Mouse (Mus musculus): ENCODE data around the gene Gstm7.
A peak's percentile ranks its signal among the peaks of the same experiment; 100 is the strongest.
"Not testable (repeated sequence)": the region's sequence is repeated elsewhere in the genome, so short reads cannot be mapped to it uniquely, and the experiment has no call there.

Gene Gstm7

DNA sequence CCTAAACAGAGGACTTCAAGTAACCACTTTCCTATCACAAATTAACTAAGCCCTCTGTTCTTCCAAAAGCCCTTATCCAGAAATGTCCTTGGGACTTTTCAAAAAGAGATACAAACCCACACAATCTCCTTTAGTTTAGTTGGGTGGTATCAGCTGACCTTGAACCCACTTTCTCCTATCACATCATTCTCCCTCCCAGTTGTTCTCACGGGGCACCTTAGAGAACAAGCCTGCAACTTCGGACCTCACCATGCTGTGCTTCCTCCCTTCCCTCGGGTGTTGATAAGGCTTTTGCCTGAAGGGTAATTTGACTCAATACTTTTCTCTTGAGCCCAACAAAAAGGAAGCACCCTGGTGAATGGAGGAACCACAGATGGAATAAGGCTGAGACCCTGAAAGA lies 4.3 kb upstream of the Gstm7 start:
- DNase-seq (ENCODE audit: extremely low read depth, low read depth), result no peak

DNA sequence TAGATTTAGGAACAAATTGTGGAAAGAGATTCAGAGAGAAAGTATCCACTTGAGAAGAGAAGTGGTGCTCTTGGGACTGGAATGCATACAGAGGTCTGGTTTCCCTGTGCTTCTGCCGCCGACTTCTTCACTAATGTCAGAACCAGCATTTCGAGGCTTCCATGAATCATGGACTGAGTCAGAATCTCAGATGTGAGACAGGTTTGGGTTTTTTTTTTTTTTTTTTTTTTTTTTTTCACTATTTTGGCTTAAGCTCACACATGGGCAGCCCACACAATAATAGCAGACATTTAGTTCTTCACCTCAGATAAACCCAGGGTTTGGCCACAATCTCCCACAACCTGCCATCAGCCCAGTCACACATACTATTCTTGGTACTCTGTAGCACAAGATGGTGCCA lies 3.7 kb upstream of the Gstm7 start:
- DNase-seq (ENCODE audit: extremely low read depth, low read depth), result no peak

DNA sequence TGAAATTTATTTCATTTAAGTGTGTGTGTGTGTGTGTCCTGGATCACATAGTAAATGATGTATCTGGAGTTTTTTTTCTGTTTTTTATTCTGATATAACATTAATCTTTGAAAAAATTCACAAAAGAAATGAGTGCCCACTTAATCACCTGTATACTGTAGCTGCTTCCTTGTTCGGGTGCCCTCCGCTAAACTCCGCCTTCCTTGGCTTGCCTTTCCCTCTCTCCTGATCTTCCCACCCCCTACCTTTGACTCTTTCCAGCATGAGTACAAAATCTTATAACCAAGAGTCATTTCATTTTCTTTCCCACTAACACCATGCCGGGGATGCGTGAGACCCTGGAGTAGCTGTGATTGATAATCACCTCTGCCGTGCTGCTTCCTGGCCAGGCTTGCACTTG lies 511 bp upstream of the Gstm7 start:
- DNase-seq (ENCODE audit: extremely low read depth, low read depth), result no peak

DNA sequence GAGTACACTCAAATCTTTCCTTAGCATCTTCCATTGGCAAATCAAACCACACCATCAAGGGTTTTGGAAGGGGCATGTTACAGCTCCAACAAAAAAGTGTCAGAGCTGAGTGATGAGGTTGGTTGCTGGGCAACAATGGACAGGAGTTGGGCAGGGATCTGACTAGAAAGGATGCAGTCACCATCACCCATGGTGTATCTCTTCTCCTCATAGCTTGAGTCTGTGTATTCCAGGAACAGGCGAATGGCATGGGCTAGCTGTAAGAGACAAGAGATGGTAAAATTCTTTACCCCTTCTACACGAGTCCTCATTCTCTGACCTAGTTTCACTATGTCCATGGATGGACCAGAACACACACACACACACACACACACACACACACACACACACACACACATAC lies 483 bp downstream of the Gstm7 start:
- DNase-seq (ENCODE audit: extremely low read depth, low read depth), result no peak

DNA sequence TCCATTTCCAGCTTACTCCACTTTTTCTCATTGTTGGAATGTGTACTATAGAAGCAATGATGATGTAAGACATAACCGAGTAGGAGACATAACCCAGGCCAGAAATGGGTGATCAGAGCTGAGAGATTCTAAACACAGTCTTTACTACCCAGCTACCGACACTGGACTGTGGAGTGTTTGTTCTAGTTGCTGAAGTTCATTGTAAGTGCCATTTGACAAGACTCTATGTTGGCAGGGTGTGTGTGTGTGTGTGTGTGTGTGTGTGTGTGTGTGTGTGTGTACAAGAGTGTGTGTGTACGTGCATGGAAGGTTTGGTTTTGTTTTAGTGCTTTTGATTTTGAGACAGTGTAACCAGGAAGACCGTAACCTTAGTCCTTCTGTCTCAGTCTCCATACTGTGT lies 1.9 kb downstream of the Gstm7 start:
- no peak for DNase-seq (ENCODE audit: extremely low read depth, low read depth)

DNA sequence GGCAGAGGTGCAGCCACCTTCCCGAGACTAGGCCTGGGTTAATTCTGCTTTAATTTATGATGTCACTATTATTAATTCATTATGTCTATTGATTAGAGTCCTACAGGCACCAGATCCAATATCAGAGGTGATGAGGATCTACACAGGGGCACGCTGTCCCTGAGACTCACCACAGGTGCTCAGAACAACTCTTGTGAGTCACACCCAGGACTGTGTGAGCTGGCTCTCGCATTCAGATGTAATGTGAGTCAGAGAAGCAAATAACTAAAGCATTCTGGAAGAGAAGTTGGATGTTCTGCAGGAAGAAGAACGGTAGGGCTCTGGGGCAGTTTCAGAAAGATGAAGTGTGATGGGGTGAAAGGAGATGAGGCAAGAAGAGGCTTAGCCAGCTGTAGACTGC lies 2.4 kb downstream of the Gstm7 start:
- DNase-seq (ENCODE audit: extremely low read depth, low read depth), result no peak

DNA sequence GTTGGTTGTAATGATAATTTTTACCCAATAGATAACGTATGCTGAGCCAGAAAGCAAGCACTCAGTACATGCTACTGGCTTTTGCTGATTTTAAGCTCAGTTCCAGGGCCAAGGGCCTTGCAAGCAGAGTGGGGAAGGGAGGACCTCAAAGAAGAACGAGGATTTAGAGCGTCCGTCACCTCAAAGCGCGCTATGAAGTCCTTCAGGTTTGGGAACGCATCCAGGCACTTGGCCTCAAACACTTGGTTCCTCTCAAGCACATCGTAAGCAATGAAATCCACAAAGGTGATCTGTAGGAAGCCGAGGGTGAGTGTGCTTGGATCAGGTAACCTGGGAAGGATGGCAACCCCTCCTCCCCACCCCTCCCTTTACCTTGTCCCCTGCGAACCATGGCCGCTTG lies 2.9 kb downstream of the Gstm7 start:
- no peak for DNase-seq (ENCODE audit: extremely low read depth, low read depth)

DNA sequence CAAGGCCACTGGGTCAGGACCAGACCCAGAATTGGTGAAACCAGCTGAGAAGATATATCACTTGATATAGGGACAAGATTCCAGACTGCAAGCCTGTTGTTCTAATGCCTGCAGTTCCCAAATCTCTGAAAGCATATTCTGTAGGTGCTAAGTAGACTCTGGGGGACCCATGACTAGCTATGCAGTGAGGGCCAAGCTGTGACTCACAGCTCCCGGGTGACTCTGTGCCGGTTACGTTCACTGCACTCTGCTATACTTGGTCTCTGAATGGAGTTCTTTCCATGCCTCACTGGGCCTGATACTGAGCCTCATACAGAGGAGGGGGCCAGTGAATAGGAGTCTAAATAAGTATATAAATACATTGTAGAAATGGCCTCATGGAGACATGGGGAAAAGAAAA lies 3.8 kb downstream of the Gstm7 start:
- no peak for DNase-seq (ENCODE audit: extremely low read depth, low read depth)

DNA sequence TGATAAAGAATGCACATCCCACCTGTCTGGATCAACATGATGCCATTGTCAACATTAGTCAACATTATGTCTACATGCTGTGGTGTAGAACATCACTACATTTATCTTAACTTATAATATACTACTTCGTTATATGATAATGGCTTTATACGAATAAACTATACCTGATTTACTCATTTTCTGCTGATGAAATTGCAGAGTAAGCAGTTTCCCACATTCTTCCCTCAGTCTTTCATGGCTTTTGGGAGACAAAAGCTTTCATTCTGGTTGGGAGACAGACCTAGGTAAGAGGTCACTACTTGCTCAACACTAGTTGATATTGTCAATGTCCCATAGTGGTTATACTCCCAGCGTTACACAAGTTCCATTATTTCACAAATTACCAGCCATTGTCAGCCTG lies 6.3 kb downstream of the Gstm7 start:
- no peak for DNase-seq (ENCODE audit: extremely low read depth, low read depth)

DNA sequence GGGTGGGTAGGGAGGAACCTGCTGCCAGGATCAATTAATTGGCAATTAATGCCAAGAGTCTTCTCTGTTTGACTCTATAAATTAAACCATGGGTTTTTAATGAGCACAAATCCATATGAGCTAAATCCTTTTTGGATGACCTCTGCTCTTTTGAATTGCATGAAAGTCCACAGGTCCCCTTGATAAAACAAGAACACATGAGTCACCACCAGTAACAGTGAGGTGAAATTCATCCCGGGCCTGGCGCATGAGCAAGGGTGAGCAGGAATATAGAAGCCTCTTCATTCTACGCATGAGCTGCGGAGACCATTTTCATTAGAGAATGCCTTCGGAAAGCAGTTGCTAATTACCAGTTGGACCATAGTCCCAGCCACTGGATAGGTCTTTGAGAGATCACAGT lies 11.3 kb downstream of the Gstm7 start:
- DNase-seq (ENCODE audit: extremely low read depth, low read depth), result no peak

DNA sequence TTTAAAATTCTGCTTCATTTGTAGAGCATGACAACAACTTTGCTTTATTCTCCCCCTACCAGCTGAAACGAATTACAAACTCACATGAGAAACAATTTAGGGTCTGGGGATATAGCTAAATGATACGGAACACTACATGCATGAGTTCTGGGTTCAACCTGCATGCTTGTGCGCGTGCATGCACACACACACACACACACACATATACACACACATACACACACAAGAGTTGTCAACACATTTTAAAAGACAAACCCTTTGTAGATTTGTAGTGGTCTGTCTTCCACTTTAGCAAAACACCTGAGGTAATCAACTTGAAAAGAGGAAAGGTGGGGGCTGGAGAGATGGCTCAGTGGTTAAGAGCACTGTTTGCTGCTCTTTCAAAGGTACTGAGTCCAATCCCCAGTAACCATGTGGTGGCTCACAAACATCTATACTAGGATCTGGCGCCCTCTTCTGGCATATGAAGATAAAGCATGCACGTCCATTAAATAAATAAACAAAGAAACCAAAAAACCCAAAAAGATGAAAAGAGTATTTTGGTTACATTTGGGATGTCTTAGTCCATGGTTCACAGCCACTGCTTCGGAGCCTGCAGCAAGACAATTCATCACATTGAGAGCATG lies 13.7 kb downstream of the Gstm7 start:
- peak; percentile 58 for DNase-seq (ENCODE audit: extremely low read depth, low read depth)

DNA sequence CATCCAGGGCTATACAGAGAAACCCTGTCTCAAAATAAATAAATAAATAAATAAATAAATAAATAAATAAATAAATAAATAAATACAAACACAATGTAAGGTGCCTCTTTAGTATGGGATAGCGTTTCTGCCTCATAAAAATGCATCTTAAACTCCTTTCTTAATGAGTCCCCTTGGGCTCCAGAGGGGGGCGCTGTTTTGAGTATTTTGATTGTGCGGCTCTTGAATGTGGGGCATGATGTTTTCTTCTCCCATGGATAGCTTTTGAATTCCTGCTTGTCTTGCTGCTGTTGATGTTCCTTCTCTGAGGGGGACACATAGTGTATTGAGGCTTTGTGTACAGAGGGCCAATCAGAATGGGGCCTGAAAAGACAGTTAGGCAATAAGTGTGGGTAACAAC lies 14.5 kb downstream of the Gstm7 start:
- peak; percentile 26 for DNase-seq (ENCODE audit: extremely low read depth, low read depth)

DNA sequence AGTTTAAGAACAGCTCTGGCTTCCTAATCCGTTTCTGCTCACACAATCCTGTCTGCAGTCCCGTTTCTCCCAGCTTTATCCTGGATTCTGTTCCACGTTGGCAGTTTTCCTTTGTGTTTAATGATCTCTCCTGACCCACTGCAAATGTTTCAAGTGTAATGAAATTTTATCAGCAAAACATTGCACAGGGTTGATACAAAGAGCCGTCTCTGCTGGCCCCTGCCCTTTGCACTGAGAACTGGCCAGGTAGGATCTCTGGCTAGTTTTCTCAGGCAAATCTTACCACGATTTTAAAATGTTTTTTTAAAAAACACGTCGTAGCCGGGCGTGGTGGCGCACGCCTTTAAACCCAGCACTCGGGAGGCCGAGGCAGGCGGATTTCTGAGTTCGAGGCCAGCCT lies 14.9 kb downstream of the Gstm7 start:
- DNase-seq (ENCODE audit: extremely low read depth, low read depth), result no peak

DNA sequence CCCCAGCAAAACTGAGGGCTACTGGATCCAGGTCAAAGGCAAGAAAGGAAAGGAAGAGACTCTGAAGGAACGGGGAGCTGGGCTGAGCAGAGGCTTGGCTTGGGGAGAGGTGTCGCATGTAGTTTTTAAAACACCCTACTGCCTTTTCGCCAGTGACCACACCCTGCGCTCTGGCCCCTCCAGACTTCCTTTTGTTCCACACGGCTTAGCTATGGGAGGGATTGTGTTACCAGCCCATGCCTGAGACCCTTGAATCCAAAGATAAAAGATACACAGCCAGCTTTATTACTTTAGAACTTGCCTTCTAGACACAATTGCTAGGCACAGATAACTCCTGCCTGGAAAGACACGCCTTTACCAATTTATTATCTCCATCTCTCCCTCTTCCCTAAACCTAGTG lies 25.7 kb downstream of the Gstm7 start:
- peak; percentile 28 for DNase-seq (ENCODE audit: extremely low read depth, low read depth)

DNA sequence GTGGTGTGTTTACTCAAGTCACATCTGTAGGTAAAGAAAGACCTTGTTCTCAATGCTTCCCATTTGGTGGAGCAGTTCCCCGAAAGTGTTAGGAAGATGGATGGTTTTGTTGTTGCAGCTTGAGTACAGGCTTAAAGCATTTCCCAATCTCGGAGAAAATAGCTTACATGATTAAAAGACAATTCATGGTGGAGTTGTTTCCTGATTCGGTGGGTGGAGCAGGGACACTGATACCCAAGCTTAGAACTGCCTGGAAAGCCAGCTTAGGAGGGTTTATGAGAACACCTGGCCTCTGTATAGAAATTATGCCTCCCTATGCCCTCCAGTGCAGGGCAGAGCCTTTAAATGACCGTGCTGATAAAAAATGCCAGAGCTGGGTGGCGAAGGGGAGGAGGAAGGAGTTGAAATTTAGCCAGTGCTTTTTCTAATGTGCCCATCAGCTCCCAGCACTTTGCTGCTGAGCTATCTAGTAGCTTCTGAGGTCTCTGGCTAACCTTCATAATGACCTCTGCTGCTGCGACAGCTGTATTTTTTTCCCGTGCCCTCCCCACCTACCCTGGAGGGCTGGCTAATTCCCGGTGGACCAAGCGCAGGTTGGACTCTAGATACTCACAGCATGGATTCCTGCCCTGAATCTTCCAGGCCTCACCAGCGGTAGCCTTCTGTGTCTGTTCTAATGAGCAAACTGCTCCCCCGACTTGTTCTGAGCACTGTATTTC lies 30.5 kb downstream of the Gstm7 start:
- no peak for DNase-seq (ENCODE audit: extremely low read depth, low read depth)

DNA sequence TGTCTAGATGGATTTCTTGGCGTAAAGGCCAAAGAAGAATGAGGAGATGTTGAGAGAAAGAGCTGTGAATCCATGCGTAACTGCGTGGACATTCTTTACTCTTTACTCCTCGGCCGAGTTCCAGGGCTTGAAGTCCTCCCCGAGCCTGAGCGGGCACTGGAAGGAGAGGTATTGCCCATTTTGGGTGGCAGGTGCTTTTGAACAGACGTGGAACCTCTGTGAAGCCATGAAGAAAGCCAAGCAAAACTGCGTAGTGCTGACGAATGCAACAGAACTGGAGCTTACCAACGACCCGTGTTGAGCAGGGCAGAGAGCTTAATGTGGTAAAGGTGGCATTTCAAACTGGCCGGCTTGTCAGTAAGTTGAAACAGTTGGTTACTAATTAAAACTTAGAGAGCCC lies 32.9 kb downstream of the Gstm7 start:
- no peak for DNase-seq (ENCODE audit: extremely low read depth, low read depth)

DNA sequence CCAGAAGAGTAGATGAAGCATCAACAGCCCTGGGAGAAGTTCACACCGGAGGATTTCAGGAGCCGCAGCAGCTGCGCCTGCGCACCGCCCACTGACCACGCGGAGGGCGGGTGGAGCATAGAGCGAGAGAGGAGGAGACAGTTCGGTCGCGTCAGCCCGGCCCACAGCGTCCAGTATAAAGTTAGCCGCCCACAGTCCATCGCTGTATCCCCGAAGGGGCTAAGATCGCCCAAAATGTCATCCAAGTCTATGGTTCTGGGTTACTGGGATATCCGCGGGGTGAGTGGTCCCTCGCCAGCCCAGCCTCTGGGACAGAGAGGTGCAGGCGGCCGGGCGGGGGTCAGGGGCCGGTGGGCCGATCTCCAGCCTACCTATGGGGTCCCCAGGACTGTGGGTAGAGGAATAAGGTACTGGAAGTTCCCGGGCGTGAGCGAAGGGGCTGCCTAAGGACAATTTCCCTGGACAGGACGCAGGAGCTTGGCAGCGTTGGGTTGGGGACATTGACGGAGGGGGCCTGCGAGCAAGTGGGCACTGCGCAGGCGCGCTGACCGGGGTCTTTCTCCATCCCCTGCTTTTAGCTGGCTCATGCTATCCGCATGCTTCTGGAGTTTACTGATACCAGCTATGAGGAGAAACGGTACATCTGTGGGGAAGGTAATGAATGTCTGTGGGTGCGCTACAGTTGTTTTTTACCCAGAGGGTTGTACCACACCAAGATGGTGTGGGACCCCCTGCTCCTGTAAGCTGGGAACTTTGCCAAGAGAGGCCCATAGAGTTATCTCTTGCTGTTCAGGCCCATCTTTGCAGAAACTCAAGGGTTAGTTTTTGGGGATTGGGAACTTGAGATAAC lies 35.7 kb downstream of the Gstm7 start, which contains the start of gene Gstm5:
Gene Gstm5, plus strand, starts transcription at position 102 of the 850 bp plus-strand sequence.
- DNase-seq (ENCODE audit: extremely low read depth, low read depth), result peak; percentile 99

DNA sequence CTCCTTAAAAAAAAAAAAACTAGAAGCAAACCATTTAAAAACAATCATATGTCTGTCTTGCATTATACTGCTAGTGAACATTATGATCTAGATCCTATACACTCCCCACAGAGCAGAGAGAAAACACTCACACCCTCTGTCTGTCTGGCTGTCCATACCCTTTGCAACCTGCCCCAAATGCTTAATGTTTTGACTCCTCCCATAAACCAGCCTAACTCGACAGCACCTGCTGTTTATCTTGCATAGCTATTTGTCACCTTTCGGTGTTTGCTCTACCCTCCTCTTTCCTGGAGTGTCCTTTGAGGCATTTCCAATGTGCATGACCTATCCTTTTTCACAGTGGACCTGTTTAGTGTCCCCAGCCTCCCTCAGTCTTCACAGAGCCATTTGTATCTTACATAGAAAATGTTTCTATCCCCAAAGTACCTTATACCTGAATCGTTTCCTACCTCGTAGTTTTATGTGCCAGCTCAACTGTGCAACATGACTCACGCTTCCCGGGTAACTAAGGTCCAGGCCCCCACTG lies 36.4 kb downstream of the Gstm7 start:
- no peak for DNase-seq (ENCODE audit: extremely low read depth, low read depth)

DNA sequence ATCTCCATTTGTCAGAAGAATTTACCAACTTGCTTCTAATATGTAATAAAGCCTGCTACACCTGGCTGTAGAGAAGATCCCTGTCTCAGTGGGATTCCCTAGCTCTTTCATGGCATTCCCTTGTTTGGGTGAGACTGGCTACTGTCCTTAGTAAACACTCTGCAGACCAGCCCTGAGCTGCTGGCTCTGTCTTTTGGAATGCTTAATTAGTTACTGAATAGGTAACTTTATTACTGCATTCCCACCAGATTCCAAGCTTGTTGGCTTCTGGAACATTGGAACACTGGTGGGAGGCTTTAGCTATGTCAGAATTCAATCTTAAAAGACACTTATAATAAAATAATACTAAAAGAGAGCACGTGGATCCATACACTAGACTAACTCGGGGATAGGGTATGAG lies 42.4 kb downstream of the Gstm7 start:
- not testable (repeated sequence) for DNase-seq (ENCODE audit: extremely low read depth, low read depth)

DNA sequence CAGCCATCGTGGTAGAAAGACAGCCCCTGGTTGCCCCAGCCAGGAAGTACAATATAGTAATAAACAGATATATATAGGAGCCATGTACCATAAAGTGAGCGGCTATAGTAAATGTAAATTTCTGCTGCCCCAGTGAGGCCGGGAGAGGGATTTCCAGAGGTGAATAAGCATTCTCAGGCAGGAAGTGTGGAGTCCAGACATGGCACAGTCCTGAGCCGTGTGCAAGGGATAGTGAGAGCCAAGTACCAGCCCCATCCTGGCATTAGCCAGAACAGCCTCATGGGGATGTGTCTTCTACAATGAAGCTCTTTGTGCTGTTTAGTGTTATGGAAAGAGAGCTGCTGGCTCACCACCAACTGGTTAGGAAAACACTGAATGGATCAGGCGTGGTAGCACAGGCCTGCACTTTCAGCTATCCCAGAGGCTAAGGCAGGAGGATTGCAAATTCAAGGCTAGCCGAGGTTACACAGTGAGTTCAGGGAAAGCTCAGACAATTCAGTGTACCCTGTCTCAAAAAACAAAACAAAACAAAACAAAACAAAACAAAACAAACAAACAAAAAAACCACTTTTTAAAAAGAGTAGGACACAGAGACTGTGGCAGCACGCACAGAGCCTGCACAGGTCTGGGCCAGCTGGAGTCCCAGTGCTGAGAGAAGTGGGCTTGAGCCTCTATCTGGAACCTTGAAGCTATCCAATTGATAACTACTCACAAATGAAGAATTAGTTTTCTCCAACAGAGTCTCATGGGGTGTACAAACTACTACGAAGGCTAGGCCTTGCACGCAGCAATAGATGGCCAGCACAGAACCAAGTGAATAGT lies 43.7 kb downstream of the Gstm7 start:
- DNase-seq (ENCODE audit: extremely low read depth, low read depth), result no peak
